Mouse (Mus musculus) hindbrain, embryonic 16.5 days (tissue): ENCODE data around the gene Hmgb1. TPM values are rescaled to one million over a fixed set of nuclear protein-coding genes. Genes with fewer than 3 reads are reported as not detected.
"Not testable (repeated sequence)": the region's sequence is repeated elsewhere in the genome, so short reads cannot be mapped to it uniquely, and the experiment has no call there.

Source experiments
- ATAC-seq: fragments of 200-750 bp; cut with Nextera tagmentation; 2 replicates; pipeline ENCODE4 v1.8.0; 2017; ENCODE audit warnings: moderate TSS enrichment, moderate library complexity
- H3K27ac ChIP-seq: fragments of 300-500 bp; sonication (generic); 2 replicates; pipeline ENCODE4 v1.5.1; 2014; ENCODE audit warnings: low read depth, mild to moderate bottlenecking, control low read depth, low read length, moderate library complexity
- H3K27me3 ChIP-seq: fragments of 300-500 bp; sonication (generic); replicated peaks from 2 replicates; pipeline ENCODE4 v1.6.1; 2014; ENCODE audit warnings: low read length; ENCODE audit not compliant: control insufficient read depth, insufficient read depth
- H3K36me3 ChIP-seq: fragments of 300-500 bp; sonication (generic); 2 replicates; pipeline ENCODE4 v1.6.1; 2014; ENCODE audit warnings: mild to moderate bottlenecking, low read length, moderate library complexity, mixed read lengths; ENCODE audit not compliant: control insufficient read depth, insufficient read depth
- H3K4me1 ChIP-seq: fragments of 300-500 bp; sonication (generic); 2 replicates; pipeline ENCODE4 v1.6.1; 2014; ENCODE audit warnings: low read depth, low read length; ENCODE audit not compliant: control insufficient read depth, insufficient read depth
- H3K4me2 ChIP-seq: fragments of 300-500 bp; sonication (generic); 2 replicates; pipeline ENCODE4 v1.6.1; 2014; ENCODE audit warnings: mild to moderate bottlenecking, low read length, control low read depth, moderate library complexity
- H3K4me3 ChIP-seq: fragments of 300-500 bp; sonication (generic); 2 replicates; pipeline ENCODE4 v1.5.1; 2014; ENCODE audit warnings: mild to moderate bottlenecking, low read length, control low read depth, moderate library complexity
- H3K9ac ChIP-seq: fragments of 300-500 bp; sonication (generic); 2 replicates; pipeline ENCODE4 v1.6.1; 2014; ENCODE audit warnings: low read depth, mild to moderate bottlenecking, control low read depth, low read length, moderate library complexity
- H3K9me3 ChIP-seq: fragments of 300-500 bp; sonication (generic); 2 replicates; pipeline ENCODE4 v1.6.1; 2014; ENCODE audit warnings: mild to moderate bottlenecking, low read length, moderate library complexity; ENCODE audit not compliant: control insufficient read depth
- WGBS: fragments of 180-500 bp; shearing (Covaris S2); extraction: QIAGEN DNeasy Blood & Tissue Kit; methylation state at CpG from one replicate; pipeline ENCODE4 v1.1.7; 2014; 5-methylcytosine and 5-hydroxymethylcytosine counted together
- polyA plus RNA-seq: library from polyadenylated mRNA; unstranded; fragments of >200 nt; fragmentation: Nextera tagmentation; extraction: Ambion mirVana; gene quantifications from 2 replicates; pipeline ENCODE4 v1.2.1, GENCODE M21; 2015

Gene Hmgb1
- polyA plus RNA-seq, 1 experiment from 2014 or later: 634 TPM

DNA sequence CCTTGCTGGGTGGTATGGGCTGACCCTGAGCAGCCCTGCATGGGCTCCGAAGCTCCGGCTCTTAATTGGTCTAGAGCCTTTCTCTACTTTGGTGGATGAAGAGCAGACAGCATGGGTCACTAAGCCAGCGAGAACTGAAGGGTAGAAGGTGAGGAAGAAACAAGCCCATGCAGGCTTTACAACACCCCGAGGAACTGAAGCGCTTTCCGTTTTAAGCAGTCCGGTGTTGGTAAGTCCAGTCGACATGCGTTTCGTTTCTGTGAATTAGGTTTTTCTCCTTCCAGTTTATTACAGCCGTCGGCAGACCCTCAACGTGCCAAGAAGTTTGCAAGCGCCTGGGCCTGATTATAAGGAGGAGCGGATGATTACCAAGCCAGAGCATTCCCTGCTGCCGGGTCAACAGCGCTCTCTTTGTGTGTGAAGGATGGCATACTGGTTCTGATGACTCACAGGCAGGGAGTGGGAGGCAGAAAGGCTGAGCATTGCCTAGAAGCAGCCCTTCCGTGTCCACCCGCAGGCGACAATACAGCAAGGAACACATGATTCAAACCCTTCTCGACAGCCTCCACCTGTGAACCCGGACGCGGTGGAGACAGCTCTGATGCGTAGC is 40.4 kb downstream of the Hmgb1 start:
- WGBS: 78% methylated on average over 25 of the region's 25 CpGs
- Histone ChIP-seq H3K4me3 (no peak overlapping the region), H3K9ac (no peak overlapping the region), H3K27ac (no peak overlapping the region), H3K36me3 (no peaks in the 10 kb centered on the region), H3K9me3 (no peaks in the 10 kb centered on the region), H3K4me2 (no peak overlapping the region), H3K4me1 (no peaks in the 10 kb centered on the region), H3K27me3 (no peaks in the 10 kb centered on the region)
- no peak; the same call in 1 of the 2 replicates for ATAC-seq

DNA sequence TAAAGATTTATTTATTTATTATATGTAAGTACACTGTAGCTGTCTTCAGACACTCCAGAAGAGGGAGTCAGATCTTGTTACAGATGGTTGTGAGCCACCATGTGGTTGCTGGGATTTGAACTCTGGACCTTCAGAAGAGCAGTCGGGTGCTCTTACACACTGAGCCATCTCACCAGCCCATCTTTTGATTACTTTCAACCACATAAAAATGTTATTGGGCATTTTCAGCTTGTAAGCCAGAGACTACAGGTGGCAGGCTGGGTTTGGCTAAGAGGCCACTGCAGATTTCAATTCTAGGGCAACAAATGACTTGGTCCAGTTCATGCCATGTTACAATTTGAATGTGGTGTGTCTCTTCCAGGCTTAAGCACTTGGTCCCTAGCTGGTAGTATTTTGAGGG is 43.1 kb downstream of the Hmgb1 start:
- not testable (repeated sequence) for H3K4me1 ChIP-seq, ATAC-seq, H3K27ac ChIP-seq, H3K9me3 ChIP-seq, H3K27me3 ChIP-seq, H3K36me3 ChIP-seq, H3K9ac ChIP-seq, H3K4me2 ChIP-seq, H3K4me3 ChIP-seq
- 88% methylated on average over 1 of the region's 1 CpGs for WGBS

DNA sequence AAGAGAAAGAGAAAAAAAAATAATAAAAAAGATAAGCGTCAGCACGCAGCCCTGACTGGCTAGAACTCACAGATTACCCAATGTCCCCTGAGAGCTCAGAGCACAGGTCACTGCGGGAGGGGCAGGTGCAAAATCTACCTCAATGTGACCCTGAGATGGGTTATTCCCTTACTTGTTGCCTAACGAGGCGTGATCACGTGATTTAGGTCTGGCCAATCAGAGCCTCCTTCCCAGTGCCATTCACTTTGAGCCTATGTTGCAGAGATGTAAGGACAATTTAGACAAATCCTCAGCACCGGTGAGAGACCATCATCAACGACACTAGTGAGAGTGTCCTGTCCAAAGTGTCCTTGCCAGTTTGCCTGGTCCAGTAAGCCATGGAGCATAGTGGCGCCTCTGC is 44.0 kb downstream of the Hmgb1 start:
- WGBS: 64% methylated on average over 9 of the region's 9 CpGs
- H3K4me2 ChIP-seq: peak overlapping the region; percentile 9; the same call in 1 of the 2 replicates
- no peaks in the 10 kb centered on the region for H3K36me3 ChIP-seq
- no peak for ATAC-seq
- H3K27ac ChIP-seq: no peak overlapping the region
- H3K27me3 ChIP-seq: no peaks in the 10 kb centered on the region
- H3K4me1 ChIP-seq: no peaks in the 10 kb centered on the region
- no peaks in the 10 kb centered on the region for H3K9me3 ChIP-seq
- no peak overlapping the region for H3K4me3 ChIP-seq
- H3K9ac ChIP-seq: no peak overlapping the region

DNA sequence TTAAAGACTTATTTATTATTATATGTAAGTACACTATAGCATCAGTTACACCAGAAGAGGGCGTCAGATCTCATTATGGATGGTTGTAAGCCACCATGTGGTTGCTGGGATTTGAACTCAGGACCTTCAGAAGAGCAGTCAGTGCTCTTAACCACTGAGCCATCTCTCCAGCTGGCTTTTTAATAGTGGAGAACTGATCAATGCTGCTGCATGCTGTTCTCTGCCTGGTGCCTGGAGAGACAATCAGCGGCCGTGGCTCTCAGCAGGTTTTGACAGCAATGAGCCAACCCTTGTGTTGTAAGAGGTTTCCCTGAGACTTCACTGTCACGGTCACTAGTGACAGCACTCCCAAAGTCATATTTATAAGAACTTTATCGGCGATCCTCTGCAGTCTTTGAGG is 46.2 kb downstream of the Hmgb1 start:
- H3K27me3 ChIP-seq, H3K27ac ChIP-seq, H3K4me3 ChIP-seq, H3K36me3 ChIP-seq, H3K4me2 ChIP-seq, H3K4me1 ChIP-seq, H3K9me3 ChIP-seq, H3K9ac ChIP-seq, ATAC-seq: not testable (repeated sequence)
- WGBS: 86% methylated on average over 6 of the region's 6 CpGs

DNA sequence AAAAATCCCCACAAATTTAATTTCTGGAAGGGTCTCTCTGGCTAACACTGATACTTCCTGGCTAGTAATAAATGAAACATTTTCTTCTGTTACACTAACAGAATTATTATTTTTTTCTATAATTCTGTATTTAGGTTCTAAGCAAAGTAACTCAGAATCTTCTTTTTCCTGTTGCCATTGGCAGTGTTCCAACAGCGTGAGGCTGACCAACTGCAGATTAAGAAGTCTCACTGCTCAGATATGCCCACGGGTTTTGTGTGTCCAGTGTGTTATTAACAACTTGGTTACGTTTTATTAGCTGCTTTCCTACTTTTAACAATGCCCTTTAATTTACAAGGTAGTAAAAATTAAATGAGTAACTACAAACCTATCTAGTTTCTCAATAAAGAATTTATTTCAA is 46.8 kb downstream of the Hmgb1 start:
- H3K9me3 ChIP-seq: no peaks in the 10 kb centered on the region
- H3K4me1 ChIP-seq: no peaks in the 10 kb centered on the region
- no peaks in the 10 kb centered on the region for H3K36me3 ChIP-seq
- 69% methylated on average over 3 of the region's 3 CpGs for WGBS
- ATAC-seq: no peak
- no peak overlapping the region for H3K9ac ChIP-seq
- no peaks in the 10 kb centered on the region for H3K27me3 ChIP-seq
- no peak overlapping the region for H3K27ac ChIP-seq
- no peak overlapping the region for H3K4me3 ChIP-seq
- no peak overlapping the region for H3K4me2 ChIP-seq

DNA sequence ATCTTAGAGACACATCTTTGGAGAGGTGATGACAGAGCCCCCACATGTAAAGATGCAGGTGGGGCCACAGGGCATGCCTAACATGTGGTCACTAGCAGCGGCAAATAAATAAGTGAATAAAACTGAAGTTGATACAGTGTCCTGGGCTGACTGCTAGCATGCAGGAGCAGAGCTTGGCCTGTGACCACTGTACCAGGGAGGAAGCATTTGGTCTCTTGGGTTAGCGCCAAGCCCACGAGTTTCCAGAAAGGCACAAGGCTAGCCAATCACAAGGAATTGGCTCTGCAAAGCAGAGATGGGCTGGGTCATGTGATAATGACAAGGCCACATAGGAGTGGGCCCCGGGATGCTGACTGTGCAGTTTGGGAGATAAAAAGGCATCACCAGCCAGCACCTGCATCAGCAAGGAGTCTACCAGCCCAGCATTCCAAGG is 47.3 kb downstream of the Hmgb1 start:
- no peak overlapping the region for H3K9ac ChIP-seq
- H3K36me3 ChIP-seq: no peaks in the 10 kb centered on the region
- no peak overlapping the region for H3K4me2 ChIP-seq
- H3K4me3 ChIP-seq: no peak overlapping the region
- H3K9me3 ChIP-seq: no peaks in the 10 kb centered on the region
- 83% methylated on average over 4 of the region's 4 CpGs for WGBS
- no peaks in the 10 kb centered on the region for H3K27me3 ChIP-seq
- no peak for ATAC-seq
- H3K4me1 ChIP-seq: no peaks in the 10 kb centered on the region
- H3K27ac ChIP-seq: no peak overlapping the region

DNA sequence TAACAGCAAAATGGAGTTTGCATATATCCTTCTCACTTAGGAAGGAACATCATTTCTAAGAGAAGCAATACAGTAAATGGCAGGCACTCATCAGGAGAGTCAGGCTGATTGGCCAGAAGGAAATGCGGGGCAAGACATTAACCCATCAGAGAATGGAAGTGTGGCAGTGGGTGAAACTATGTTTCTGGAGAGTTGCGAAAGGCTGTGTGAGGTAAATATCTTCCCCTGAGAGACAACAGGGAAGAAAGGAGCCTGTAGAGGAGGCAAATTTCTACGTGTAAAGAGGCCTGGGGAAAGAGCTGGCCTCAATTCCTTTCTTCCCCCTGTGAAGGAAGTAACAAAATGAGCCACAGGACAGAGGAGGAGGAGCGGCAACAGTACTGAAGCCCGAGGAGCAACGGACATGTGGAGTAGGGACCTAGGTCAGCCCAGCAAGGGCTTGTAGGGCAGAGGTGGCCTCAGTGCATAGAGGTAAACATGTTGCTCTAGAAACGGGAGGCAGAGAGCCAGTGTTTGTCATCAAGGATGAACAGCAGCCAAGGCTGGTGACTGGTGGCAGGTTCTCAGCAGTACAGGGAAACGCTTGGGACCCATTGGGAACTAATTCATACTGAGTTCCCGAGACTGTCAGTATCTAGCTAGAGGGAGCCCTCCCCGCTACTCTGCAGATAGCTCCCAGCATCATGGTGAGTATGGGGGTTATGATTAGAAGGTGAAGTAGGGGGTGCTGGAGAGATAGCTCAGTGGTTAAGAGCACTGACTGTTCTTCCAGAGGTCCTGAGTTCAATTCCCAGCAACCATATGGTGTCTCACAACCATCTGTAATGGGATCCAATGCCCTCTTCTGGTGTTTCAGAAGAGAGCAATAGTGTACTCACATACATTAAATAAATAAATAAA is 48.6 kb downstream of the Hmgb1 start:
- Histone ChIP-seq H3K4me3 (no peak overlapping the region), H3K27me3 (no peaks in the 10 kb centered on the region), H3K9ac (no peak overlapping the region), H3K36me3 (no peaks in the 10 kb centered on the region), H3K4me1 (no peaks in the 10 kb centered on the region), H3K27ac (no peak overlapping the region), H3K4me2 (no peak overlapping the region), H3K9me3 (no peaks in the 10 kb centered on the region)
- 78% methylated on average over 10 of the region's 10 CpGs for WGBS
- no peak for ATAC-seq

DNA sequence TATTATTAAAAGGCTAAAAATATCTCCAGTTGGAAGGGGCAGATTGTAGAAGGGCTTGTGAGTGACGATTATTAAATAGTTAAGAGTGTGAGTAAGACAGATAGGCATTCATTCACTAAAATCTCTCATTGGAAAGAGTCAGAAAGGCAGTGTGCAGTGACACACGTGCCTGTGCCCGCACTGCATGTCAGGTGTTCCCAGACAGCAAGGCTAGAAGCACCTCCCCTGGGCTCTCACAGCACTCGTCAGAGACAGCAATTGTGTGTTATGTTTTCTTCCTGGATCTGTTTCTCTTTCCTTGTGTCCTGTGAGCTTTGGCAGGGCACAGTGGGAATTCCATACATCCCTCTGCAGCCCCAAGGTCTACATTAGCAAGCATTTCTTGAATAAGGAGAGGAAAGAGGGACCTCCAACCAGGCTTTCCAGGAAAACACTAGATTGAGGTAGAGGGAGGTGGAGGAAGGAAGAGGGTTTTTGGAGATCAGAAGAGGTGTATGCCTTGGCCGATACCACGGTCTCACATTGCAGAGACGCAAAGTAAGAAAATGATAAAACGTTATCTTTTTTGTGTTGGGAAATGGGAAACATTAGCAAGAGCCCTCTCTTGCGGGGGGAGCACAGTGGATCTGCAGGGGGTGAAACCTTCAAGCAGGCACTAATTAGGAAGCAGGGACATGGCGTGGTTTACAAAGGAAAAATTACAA is 49.4 kb downstream of the Hmgb1 start:
- no peak overlapping the region for H3K9ac ChIP-seq
- H3K4me3 ChIP-seq: no peak overlapping the region

DNA sequence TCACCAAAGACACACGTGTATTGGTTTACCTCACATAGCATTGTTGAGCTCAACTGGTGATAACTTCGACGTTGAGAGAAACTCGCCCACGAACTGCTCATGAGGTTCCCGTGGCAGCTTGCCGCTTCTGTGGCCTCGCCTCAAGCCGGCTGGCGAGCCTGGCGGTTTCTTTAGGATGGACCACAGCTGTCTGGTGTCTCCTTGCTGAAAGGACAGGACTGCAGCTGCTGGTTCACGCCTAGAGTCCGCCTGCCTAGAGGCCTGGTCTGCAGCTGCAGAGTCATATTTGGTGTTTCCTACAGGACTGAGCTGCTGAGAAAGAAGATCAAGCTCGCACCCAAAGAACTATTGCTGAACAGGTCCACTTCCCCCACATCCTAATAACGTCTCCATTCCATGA is 55.8 kb downstream of the Hmgb1 start:
- Histone ChIP-seq H3K4me3 (no peak overlapping the region), H3K27ac (no peak overlapping the region), H3K4me1 (no peaks in the 10 kb centered on the region), H3K27me3 (no peaks in the 10 kb centered on the region), H3K36me3 (no peaks in the 10 kb centered on the region), H3K9ac (no peak overlapping the region), H3K9me3 (no peaks in the 10 kb centered on the region), H3K4me2 (no peak overlapping the region)
- 89% methylated on average over 15 of the region's 15 CpGs for WGBS
- ATAC-seq: no peak

More for the DNA sequence above, 49.4 kb downstream of the Hmgb1 start:
- Histone ChIP-seq H3K27me3 (no peaks in the 10 kb centered on the region), H3K4me1 (no peaks in the 10 kb centered on the region), H3K36me3 (no peaks in the 10 kb centered on the region), H3K4me2 (no peak overlapping the region), H3K9me3 (no peaks in the 10 kb centered on the region), H3K27ac (no peak overlapping the region)
- WGBS: 70% methylated on average over 10 of the region's 10 CpGs
- ATAC-seq: no peak
